Mouse (Mus musculus): ENCODE results near the gene Cass4. TPM values are rescaled to one million over a fixed set of nuclear protein-coding genes. Genes with fewer than 3 reads are reported as not detected.

Gene Cass4
- total and polyA plus RNA-seq, 3 experiments, result 2.9 to 5.3 (median 3.8) TPM

DNA sequence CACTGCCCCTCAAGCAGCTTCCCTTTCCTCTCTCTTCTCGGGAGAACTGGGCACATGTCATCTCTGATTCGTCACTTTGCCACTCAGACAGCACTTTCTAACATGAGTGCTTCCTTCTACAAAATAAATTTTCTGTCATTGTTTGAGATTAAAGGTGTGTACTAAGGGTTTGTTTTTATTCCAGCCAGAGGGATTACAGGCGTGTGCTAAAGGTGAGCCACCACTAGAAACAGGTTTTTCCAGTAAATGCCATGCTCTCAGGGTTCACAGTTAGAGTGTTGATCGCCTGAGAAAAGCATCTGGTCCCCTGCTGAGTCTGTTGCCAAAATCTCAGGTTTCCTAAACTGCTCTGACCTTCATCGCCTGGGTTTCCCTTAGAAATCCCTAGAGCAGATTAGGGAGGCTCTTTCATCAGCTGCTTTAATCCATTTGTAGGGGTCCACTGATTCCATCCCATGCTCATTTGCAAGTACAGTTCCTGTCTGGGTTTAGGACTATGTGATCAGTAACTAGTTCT is 16.5 kb upstream of the Cass4 start:
- no peaks in the 10 kb centered on the region for H3K9me3 ChIP-seq (replicated peaks; ENCODE audit: low read length)
- H3K9ac ChIP-seq (ENCODE audit: insufficient read depth, low read depth), result no peak overlapping the region
- no peaks in the 10 kb centered on the region for H3K27me3 ChIP-seq (replicated peaks)
- no peak for DNase-seq (ENCODE audit: extremely low read depth)
- no peak overlapping the region for H3K4me3 ChIP-seq (replicated peaks in 1 of 3; ENCODE audit: low read depth in 2 of 3, low read length in 2 of 3, poor library complexity in 1 of 3)
- H3K27ac ChIP-seq (ENCODE audit: insufficient read depth, low read depth), result no peak overlapping the region
- dilution Hi-C loops (cut with MboI; ENCODE audit: extremely low pct_ligation_motif_present, extremely low pct_unique_long_range_greater_than_20kb, low sequenced_read_pairs), result no loop called here
- peaks cover 0 to 47% of the 10 kb centered on the region in 2 experiments; a peak in 3 of 4 replicates for H3K4me1 ChIP-seq (ENCODE audit: control insufficient read depth in 1 of 2, insufficient read depth in 2 of 2)
- H3K79me2 ChIP-seq (replicated peaks; ENCODE audit: control insufficient read depth, extremely low read depth, insufficient read depth, poor library complexity, severe bottlenecking), result peaks cover 21% of the 10 kb centered on the region
- peaks cover 87 to 96% of the 10 kb centered on the region in 2 experiments for H3K36me3 ChIP-seq (replicated peaks in 1 of 2; ENCODE audit: control insufficient read depth in 1 of 2, insufficient read depth in 1 of 2, low read length in 1 of 2)
- TF ChIP-seq JUND (conservative IDR thresholded peaks at IDR 0.05; ENCODE audit: low read depth, low read length) (no peak), IRF4 (IDR thresholded peaks at IDR 0.05; ENCODE audit: low read depth, low read length) (no peak), CTCF (conservative IDR thresholded peaks at IDR 0.05 in 1 of 2, IDR thresholded peaks at IDR 0.05 in 1 of 2; ENCODE audit: low read depth in 2 of 2, low read length in 2 of 2) (no peak), KAT2A (IDR thresholded peaks at IDR 0.05; ENCODE audit: insufficient replicate concordance, low read length) (no peak), ETS1 (conservative IDR thresholded peaks at IDR 0.05; ENCODE audit: low read depth, low read length) (no peak), PAX5 (IDR thresholded peaks at IDR 0.05; ENCODE audit: low read length) (no peak), TCF12 (IDR thresholded peaks at IDR 0.05; ENCODE audit: low read depth, low read length) (no peak), NELFE (IDR thresholded peaks at IDR 0.05; ENCODE audit: low read depth, low read length) (no peak), POLR2AphosphoS2 (IDR thresholded peaks at IDR 0.05; ENCODE audit: low read depth, low read length) (no peak), ZC3H11A (IDR thresholded peaks at IDR 0.05; ENCODE audit: low read depth, low read length) (no peak), HCFC1 (IDR thresholded peaks at IDR 0.05; ENCODE audit: low read depth, low read length) (no peak), BHLHE40 (IDR thresholded peaks at IDR 0.05; ENCODE audit: low read depth, low read length) (no peak), JUN (IDR thresholded peaks at IDR 0.05; ENCODE audit: insufficient read depth, low read depth, low read length) (no peak), GABPA (IDR thresholded peaks at IDR 0.05; ENCODE audit: insufficient replicate concordance, low read depth, low read length) (no peak), MAX (IDR thresholded peaks at IDR 0.05; ENCODE audit: low read length) (no peak), CHD2 (IDR thresholded peaks at IDR 0.05; ENCODE audit: low read length) (no peak), ZKSCAN1 (IDR thresholded peaks at IDR 0.05; ENCODE audit: borderline replicate concordance, low read depth, low read length) (no peak)
- no peak overlapping the region for H3K4me2 ChIP-seq (ENCODE audit: insufficient read depth, low read depth, poor library complexity, severe bottlenecking)
- in situ Hi-C loops (cut with MboI; ENCODE audit: low pct_ligation_motif_present, low pct_unique_long_range_greater_than_20kb, low sequenced_read_pairs), result no loop called here

DNA sequence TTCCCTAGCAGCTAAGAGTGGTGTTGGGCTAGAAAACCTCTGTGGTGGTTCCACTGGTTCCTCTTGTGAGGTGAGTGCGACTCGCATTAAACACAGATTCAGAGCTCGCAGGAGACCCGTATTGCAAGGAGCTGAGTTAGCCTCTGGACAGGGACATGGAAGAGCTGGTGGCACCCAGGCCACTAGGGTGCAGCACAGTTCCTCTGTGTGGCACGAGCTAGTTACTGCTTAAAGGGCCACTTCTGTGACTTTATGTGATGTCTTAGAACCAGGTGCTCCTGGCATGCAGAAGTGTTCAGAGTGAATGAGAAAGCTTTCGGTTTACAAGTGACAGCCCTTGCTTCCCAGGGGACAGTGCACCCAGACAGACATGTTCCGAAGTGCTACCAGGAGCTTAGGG is 15.3 kb upstream of the Cass4 start:
- in situ Hi-C loops (cut with MboI; ENCODE audit: low pct_ligation_motif_present, low pct_unique_long_range_greater_than_20kb, low sequenced_read_pairs), result no loop called here
- DNase-seq (ENCODE audit: extremely low read depth), result peak; percentile 80

More for the DNA sequence above, 15.3 kb upstream of the Cass4 start:
- Histone ChIP-seq H3K4me3 (replicated peaks in 1 of 3; ENCODE audit: low read depth in 2 of 3, low read length in 2 of 3, poor library complexity in 1 of 3) (no peak overlapping the region), H3K4me1 (ENCODE audit: control insufficient read depth in 1 of 2, insufficient read depth in 2 of 2) (peaks cover 0 to 45% of the 10 kb centered on the region in 2 experiments; a peak in 3 of 4 replicates), H3K9me3 (replicated peaks; ENCODE audit: low read length) (no peaks in the 10 kb centered on the region), H3K27ac (ENCODE audit: insufficient read depth, low read depth) (no peak overlapping the region), H3K4me2 (ENCODE audit: insufficient read depth, low read depth, poor library complexity, severe bottlenecking) (no peak overlapping the region), H3K27me3 (replicated peaks) (no peaks in the 10 kb centered on the region), H3K36me3 (replicated peaks in 1 of 2; ENCODE audit: control insufficient read depth in 1 of 2, insufficient read depth in 1 of 2, low read length in 1 of 2) (peaks cover 80 to 98% of the 10 kb centered on the region in 2 experiments), H3K9ac (ENCODE audit: insufficient read depth, low read depth) (no peak overlapping the region), H3K79me2 (replicated peaks; ENCODE audit: control insufficient read depth, extremely low read depth, insufficient read depth, poor library complexity, severe bottlenecking) (peaks cover 9% of the 10 kb centered on the region)
- dilution Hi-C loops (cut with MboI; ENCODE audit: extremely low pct_ligation_motif_present, extremely low pct_unique_long_range_greater_than_20kb, low sequenced_read_pairs), result no loop called here
- TF ChIP-seq ZC3H11A (IDR thresholded peaks at IDR 0.05; ENCODE audit: low read depth, low read length), result peak; percentile 56
- no peak for TF ChIP-seq KAT2A (IDR thresholded peaks at IDR 0.05; ENCODE audit: insufficient replicate concordance, low read length)
- peak; percentile 91 for TF ChIP-seq SMC3 (IDR thresholded peaks at IDR 0.05; ENCODE audit: low read depth, low read length)
- 0 out of 2 replicates have a peak, but pooled peaks have one; percentile 41 for TF ChIP-seq MXI1 (IDR thresholded peaks at IDR 0.05; ENCODE audit: low read depth, low read length)
- TF ChIP-seq CTCF (conservative IDR thresholded peaks at IDR 0.05 in 1 of 2, IDR thresholded peaks at IDR 0.05 in 1 of 2; ENCODE audit: low read depth in 2 of 2, low read length in 2 of 2), result peak; percentile 28 to 89; a peak in 3 of 4 replicates
- no peak for TF ChIP-seq POLR2A (IDR thresholded peaks at IDR 0.05; ENCODE audit: low read depth, low read length)
- peak; percentile 95 for TF ChIP-seq RAD21 (IDR thresholded peaks at IDR 0.05; ENCODE audit: low read depth, low read length)
- TF ChIP-seq MEF2A (IDR thresholded peaks at IDR 0.05; ENCODE audit: borderline replicate concordance, low read depth, low read length), result no peak; the same call in 1 of the 2 replicates

Measured in CH12.LX (cell line).